ENCODE assay signal across 8 mouse cellular contexts in the genomic region with DNA sequence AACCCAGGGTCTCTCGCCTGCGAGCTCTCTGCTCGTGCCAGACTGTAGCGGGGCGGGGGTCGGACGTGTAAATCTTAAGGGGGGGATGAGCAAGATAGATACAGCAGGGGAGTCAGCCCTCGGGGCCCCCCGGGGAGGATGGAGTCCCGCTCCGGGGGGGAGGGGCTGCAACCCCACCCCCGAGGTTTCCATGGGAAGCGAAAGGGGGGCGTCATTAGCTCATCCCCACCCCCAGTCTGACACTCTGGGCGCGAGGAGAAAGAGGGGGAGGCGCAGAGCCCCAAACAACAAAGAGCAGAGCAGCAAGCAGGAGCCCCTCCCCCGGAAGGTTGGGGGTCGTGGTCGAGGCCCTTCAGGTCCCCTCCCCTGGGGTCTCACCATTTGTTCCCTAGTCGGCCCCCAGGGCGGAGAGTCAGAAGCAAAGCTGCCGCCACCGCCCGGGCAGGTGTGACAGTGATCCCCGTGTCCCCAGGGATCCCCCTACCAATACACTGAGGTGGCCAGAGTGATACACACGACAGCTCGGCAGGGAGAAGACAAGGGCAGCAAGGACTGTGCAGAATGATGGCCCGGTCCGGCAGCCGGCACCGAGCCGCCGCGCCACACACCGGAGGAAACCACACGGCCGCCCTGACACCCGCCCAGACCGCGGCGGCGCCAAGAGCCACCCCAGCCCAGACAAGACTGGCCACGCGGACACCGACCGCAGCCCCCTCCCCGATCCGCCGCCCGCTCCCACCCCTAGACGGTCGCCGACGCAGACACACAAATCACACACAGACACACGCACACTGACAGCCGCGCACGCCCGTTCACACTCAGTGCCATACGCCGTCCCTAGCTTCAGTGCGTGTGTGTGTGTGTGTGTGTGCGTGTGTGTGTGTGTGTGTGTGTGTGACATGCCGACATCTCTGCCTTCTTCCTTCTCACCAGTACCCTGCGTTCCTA. TPM values are rescaled to one million over a fixed set of nuclear protein-coding genes. Genes with fewer than 3 reads are reported as not detected.
DNase-seq lines count a peak whose midpoint lies in the region; ATAC-seq and TF ChIP-seq lines count a peak whose summit lies in the region.

No protein-coding gene starts in this region.

- under 1% methylated on average over 65 of the region's 66 CpGs for WGBS in heart, embryonic 16.5 days
- WGBS in liver, embryonic 14.5 days (ENCODE audit: insufficient replicate concordance), result 2% methylated on average over 65 of the region's 66 CpGs

- H3K9me3 ChIP-seq in heart, embryonic 16.5 days (replicated peaks; ENCODE audit: control insufficient read depth, low read length), result no peaks in the 10 kb centered on the region
- no peaks in the 10 kb centered on the region for H3K9me3 ChIP-seq in liver, embryonic 14.5 days (ENCODE audit: control insufficient read depth, low read length)

- TF ChIP-seq EP300 in liver, embryonic 14.5 days (IDR thresholded peaks at IDR 0.05; ENCODE audit: low read depth), result no peak

- ATAC-seq in heart, embryonic 16.5 days (replicated peaks; ENCODE audit: extremely low read depth, insufficient read depth, low FRiP score), result no peak
- no peak for ATAC-seq in liver, embryonic 14.5 days (ENCODE audit: insufficient read depth)

- H3K36me3 ChIP-seq in heart, embryonic 16.5 days (ENCODE audit: control insufficient read depth, insufficient read depth), result no peaks in the 10 kb centered on the region
- H3K36me3 ChIP-seq in liver, embryonic 14.5 days (replicated peaks; ENCODE audit: control insufficient read depth, insufficient read depth, low read depth), result no peaks in the 10 kb centered on the region

- H3K27me3 ChIP-seq in heart, embryonic 16.5 days (ENCODE audit: control insufficient read depth, insufficient read depth, low read length), result peaks cover 59% of the 10 kb centered on the region
- peaks cover 79% of the 10 kb centered on the region for H3K27me3 ChIP-seq in liver, embryonic 14.5 days (ENCODE audit: control insufficient read depth, insufficient read depth, low read length)

- H3K27ac ChIP-seq in heart, embryonic 16.5 days (ENCODE audit: low read length), result no peak overlapping the region
- H3K27ac ChIP-seq in liver, embryonic 14.5 days, result no peak overlapping the region

- no peak for TF ChIP-seq CTCF in liver, embryonic 14.5 days (IDR thresholded peaks at IDR 0.05; ENCODE audit: low read depth)

- peak overlapping the region; percentile 66 for H3K4me3 ChIP-seq in heart, embryonic 16.5 days (ENCODE audit: low read length)
- H3K4me3 ChIP-seq in liver, embryonic 14.5 days (ENCODE audit: insufficient read depth in 1 of 2, low read depth in 2 of 2, low read length in 2 of 2), result no peak overlapping the region

- H3K9ac ChIP-seq in heart, embryonic 16.5 days (ENCODE audit: low read length), result peak overlapping the region; percentile 55
- no peak overlapping the region for H3K9ac ChIP-seq in liver, embryonic 14.5 days (replicated peaks)

- H3K4me2 ChIP-seq in heart, embryonic 16.5 days (ENCODE audit: low read depth, low read length), result peak overlapping the region; percentile 98
- peak overlapping the region; percentile 29 for H3K4me2 ChIP-seq in liver, embryonic 14.5 days (ENCODE audit: low read depth)

- DNase-seq in frontal cortex, postnatal 14 days (ENCODE audit: low spot score in 2 of 2), result peak; percentile 29 to 50
- DNase-seq in frontal cortex, postnatal 25 days (ENCODE audit: low spot score in 2 of 2), result no peak
- peak; percentile 7 for DNase-seq in thymus, postnatal 0 days (ENCODE audit: low spot score)
- no peak for DNase-seq in thymus, postnatal 25 days
- DNase-seq in liver, embryonic 14.5 days (ENCODE audit: low read depth in 3 of 3, low spot score in 3 of 3), result no peak
- DNase-seq in right cerebral cortex, postnatal 25 days, result peak; percentile 56
- DNase-seq in gastrocnemius, adult 18-20 months (ENCODE audit: low spot score), result no peak

- H3K4me1 ChIP-seq in heart, embryonic 16.5 days (ENCODE audit: control insufficient read depth, insufficient read depth, low read length), result peaks cover 37% of the 10 kb centered on the region
- H3K4me1 ChIP-seq in liver, embryonic 14.5 days (replicated peaks; ENCODE audit: control insufficient read depth in 2 of 2, insufficient read depth in 2 of 2, low read length in 1 of 2), result peaks cover 0 to 1% of the 10 kb centered on the region in 2 experiments; a peak in 1 of 4 replicates

RNA-seq across cellular contexts. Expression of a gene that starts 1.3 kb away (rescaled TPM):
- 0.82 and 1.0 TPM in 2 replicates for polyA plus RNA-seq in thymus, postnatal 0 days (2015; fragmentation: Nextera tagmentation; extraction: Ambion mirVana)
- 0.89 and 1.1 TPM in 2 replicates for polyA plus RNA-seq in heart, embryonic 16.5 days (2015; fragmentation: Nextera tagmentation; extraction: Ambion mirVana)
- polyA plus RNA-seq in liver, embryonic 14.5 days (2012; rRNA removed), result 0.06 and 0.13 TPM in 2 replicates
- 0.05 and 0.08 TPM in 2 replicates for polyA plus RNA-seq in liver, embryonic 14.5 days (2014; fragmentation: Nextera tagmentation; extraction: Ambion mirVana)
- not detected for total RNA-seq in gastrocnemius, adult 18-20 months (2021)

RNA-seq across cellular contexts. Expression of a gene that starts 16.4 kb away (rescaled TPM):
- polyA plus RNA-seq in thymus, postnatal 0 days (2015; fragmentation: Nextera tagmentation; extraction: Ambion mirVana), result 5.3 and 6.0 TPM in 2 replicates
- 5.2 and 7.3 TPM in 2 replicates for polyA plus RNA-seq in heart, embryonic 16.5 days (2015; fragmentation: Nextera tagmentation; extraction: Ambion mirVana)
- 0.81 and 0.92 TPM in 2 replicates for polyA plus RNA-seq in liver, embryonic 14.5 days (2012; rRNA removed)
- 0.62 and 0.78 TPM in 2 replicates for polyA plus RNA-seq in liver, embryonic 14.5 days (2014; fragmentation: Nextera tagmentation; extraction: Ambion mirVana)
- not detected for total RNA-seq in gastrocnemius, adult 18-20 months (2021)

RNA-seq across cellular contexts. Expression of a gene that starts 28.3 kb away (rescaled TPM):
- 17.4 and 18.1 TPM in 2 replicates for polyA plus RNA-seq in thymus, postnatal 0 days (2015; fragmentation: Nextera tagmentation; extraction: Ambion mirVana)
- 61.5 and 73.6 TPM in 2 replicates for polyA plus RNA-seq in heart, embryonic 16.5 days (2015; fragmentation: Nextera tagmentation; extraction: Ambion mirVana)
- 6.2 TPM in 2 replicates for polyA plus RNA-seq in liver, embryonic 14.5 days (2012; rRNA removed)
- 4.0 and 4.9 TPM in 2 replicates for polyA plus RNA-seq in liver, embryonic 14.5 days (2014; fragmentation: Nextera tagmentation; extraction: Ambion mirVana)
- 10 to 100 TPM; 16.9 to 26.1 TPM for total RNA-seq in gastrocnemius, adult 18-20 months (2021)

RNA-seq across cellular contexts. Expression of a gene that starts 40.3 kb away (rescaled TPM):
- polyA plus RNA-seq in thymus, postnatal 0 days (2015; fragmentation: Nextera tagmentation; extraction: Ambion mirVana), result not detected in 2 replicates
- polyA plus RNA-seq in heart, embryonic 16.5 days (2015; fragmentation: Nextera tagmentation; extraction: Ambion mirVana), result not detected in 2 replicates
- polyA plus RNA-seq in liver, embryonic 14.5 days (2012; rRNA removed), result 0.02 and 0.03 TPM in 2 replicates
- 0.04 TPM in 1 of 2 replicates, not detected in the other for polyA plus RNA-seq in liver, embryonic 14.5 days (2014; fragmentation: Nextera tagmentation; extraction: Ambion mirVana)
- not detected for total RNA-seq in gastrocnemius, adult 18-20 months (2021)

RNA-seq across cellular contexts. Expression of a gene that starts 40.5 kb away (rescaled TPM):
- 12.4 and 13.2 TPM in 2 replicates for polyA plus RNA-seq in thymus, postnatal 0 days (2015; fragmentation: Nextera tagmentation; extraction: Ambion mirVana)
- polyA plus RNA-seq in heart, embryonic 16.5 days (2015; fragmentation: Nextera tagmentation; extraction: Ambion mirVana), result 34.4 and 45.5 TPM in 2 replicates
- polyA plus RNA-seq in liver, embryonic 14.5 days (2012; rRNA removed), result 3.6 and 3.7 TPM in 2 replicates
- 2.9 TPM in 2 replicates for polyA plus RNA-seq in liver, embryonic 14.5 days (2014; fragmentation: Nextera tagmentation; extraction: Ambion mirVana)
- total RNA-seq in gastrocnemius, adult 18-20 months (2021), result 10 to 100 TPM in 1 of 2 experiments, 1 to 10 TPM in 1; 5.7 to 18.8 TPM

Comparison
In these comparisons a context has a peak if more than half of its experiments do, and no peak if none do; other contexts are left out.
1. DNase-seq: peak in frontal cortex, postnatal 14 days (2 of 2), thymus, postnatal 0 days (single experiment) and right cerebral cortex, postnatal 25 days (single experiment); none in frontal cortex, postnatal 25 days (0 of 2), thymus, postnatal 25 days (single experiment), liver, embryonic 14.5 days (0 of 3) and gastrocnemius, adult 18-20 months (single experiment).